Mouse (Mus musculus) midbrain, embryonic 12.5 days (tissue): ENCODE data around the gene Rnf113a2. TPM values are rescaled to one million over a fixed set of nuclear protein-coding genes. Genes with fewer than 3 reads are reported as not detected.
A peak's percentile ranks its signal among the peaks of the same experiment; 100 is the strongest.

ENCODE experiments used
- ATAC-seq: fragments of 200-750 bp; cut with Nextera tagmentation; 2 replicates; pipeline ENCODE4 v1.8.0; 2017; ENCODE audit warnings: low read depth, moderate TSS enrichment, moderate library complexity; ENCODE audit not compliant: low FRiP score
- H3K27ac ChIP-seq: fragments of 300-500 bp; sonication (generic); replicated peaks from 2 replicates; pipeline ENCODE4 v1.5.1; 2016; ENCODE audit warnings: mild to moderate bottlenecking
- H3K27me3 ChIP-seq: fragments of 300-500 bp; sonication (generic); 2 replicates; pipeline ENCODE4 v1.6.1; 2016; ENCODE audit warnings: mild to moderate bottlenecking
- H3K36me3 ChIP-seq: fragments of 300-500 bp; sonication (generic); 2 replicates; pipeline ENCODE4 v1.6.1; 2016
- H3K4me1 ChIP-seq: fragments of 300-500 bp; sonication (generic); 2 replicates; pipeline ENCODE4 v1.6.1; 2016
- H3K4me2 ChIP-seq: fragments of 300-500 bp; sonication (generic); replicated peaks from 2 replicates; pipeline ENCODE4 v1.6.1; 2016; ENCODE audit warnings: mild to moderate bottlenecking, moderate library complexity
- H3K4me3 ChIP-seq: fragments of 300-500 bp; sonication (generic); 2 replicates; pipeline ENCODE4 v1.5.1; 2016; ENCODE audit warnings: mild to moderate bottlenecking
- H3K9ac ChIP-seq: fragments of 300-500 bp; sonication (generic); replicated peaks from 2 replicates; pipeline ENCODE4 v1.6.1; 2016; ENCODE audit warnings: mild to moderate bottlenecking, moderate library complexity
- H3K9me3 ChIP-seq: fragments of 300-500 bp; sonication (generic); 2 replicates; pipeline ENCODE4 v1.6.1; 2016; ENCODE audit warnings: mild to moderate bottlenecking
- WGBS: fragments of 180-500 bp; shearing (Covaris S2); methylation state at CpG from one replicate; pipeline ENCODE4 v1.1.7; 2016; 5-methylcytosine and 5-hydroxymethylcytosine counted together
- polyA plus RNA-seq: library from polyadenylated mRNA; unstranded; fragments of >200 nt; fragmentation: Nextera tagmentation; extraction: Ambion mirVana; gene quantifications from 2 replicates; pipeline ENCODE4 v1.2.1, GENCODE M21; 2016

The Rnf113a2 gene
- 27.7 and 28.7 TPM in 2 replicates for polyA plus RNA-seq

- H3K4me2 ChIP-seq, result peak within 1 kb of the TSS; percentile 72
- no peaks in the 10 kb centered on the region for H3K27me3 ChIP-seq
- WGBS, result 3% methylated on average over 50 of the region's 50 CpGs
- H3K36me3 ChIP-seq, result no peaks in the 10 kb centered on the region
- no peaks in the 10 kb centered on the region for H3K9me3 ChIP-seq
- peak within 1 kb of the TSS; percentile 58 for H3K4me3 ChIP-seq
- peaks cover 5% of the 10 kb centered on the region; the same call in 1 of the 2 replicates for H3K4me1 ChIP-seq
- H3K9ac ChIP-seq, result peak within 1 kb of the TSS; percentile 61
- ATAC-seq, result peak; percentile 85
- peak within 1 kb of the TSS; percentile 56; the same call in 1 of the 2 replicates for H3K27ac ChIP-seq
Observed at GRCm38 (mm10) chr12:84416834-84417604, at the start of gene Rnf113a2. Gene Rnf113a2, plus strand, starts transcription at chr12:84417196.

GRCm38 (mm10) chr12:84371647-84372046 is 45.3 kb upstream of the Rnf113a2 start:
- Histone ChIP-seq H3K27ac (no peak overlapping the region), H3K9me3 (no peaks in the 10 kb centered on the region), H3K9ac (no peak overlapping the region), H3K27me3 (no peaks in the 10 kb centered on the region), H3K4me3 (no peak overlapping the region), H3K36me3 (peaks cover 66% of the 10 kb centered on the region), H3K4me2 (no peak overlapping the region), H3K4me1 (no peaks in the 10 kb centered on the region)
- no peak for ATAC-seq
- 95% methylated on average over 5 of the region's 5 CpGs for WGBS

GRCm38 (mm10) chr12:84373831-84374481 is 43.0 kb upstream of the Rnf113a2 start:
- H3K4me1 ChIP-seq, result no peaks in the 10 kb centered on the region
- no peaks in the 10 kb centered on the region for H3K9me3 ChIP-seq
- peaks cover 48% of the 10 kb centered on the region for H3K36me3 ChIP-seq
- WGBS, result 89% methylated on average over 6 of the region's 6 CpGs
- H3K4me3 ChIP-seq, result no peak overlapping the region
- H3K27ac ChIP-seq, result no peak overlapping the region
- no peak for ATAC-seq
- no peak overlapping the region for H3K4me2 ChIP-seq
- H3K27me3 ChIP-seq, result no peaks in the 10 kb centered on the region
- no peak overlapping the region for H3K9ac ChIP-seq

- WGBS, result 89% methylated on average over 4 of the region's 4 CpGs
- H3K4me3 ChIP-seq, result no peak overlapping the region
- ATAC-seq, result no peak
Observed at GRCm38 (mm10) chr12:84382369-84382768, 34.6 kb upstream of the Rnf113a2 start.

GRCm38 (mm10) chr12:84384644-84385081 is 32.3 kb upstream of the Rnf113a2 start:
- WGBS, result 87% methylated on average over 5 of the region's 5 CpGs
- H3K27ac ChIP-seq, result no peak overlapping the region
- no peaks in the 10 kb centered on the region for H3K4me1 ChIP-seq
- ATAC-seq, result no peak
- no peaks in the 10 kb centered on the region for H3K36me3 ChIP-seq
- no peaks in the 10 kb centered on the region for H3K9me3 ChIP-seq
- no peaks in the 10 kb centered on the region for H3K27me3 ChIP-seq
- no peak overlapping the region for H3K4me2 ChIP-seq
- no peak overlapping the region for H3K9ac ChIP-seq
- no peak overlapping the region for H3K4me3 ChIP-seq

More at GRCm38 (mm10) chr12:84382369-84382768, 34.6 kb upstream of the Rnf113a2 start:
- H3K9ac ChIP-seq, result no peak overlapping the region
- H3K27me3 ChIP-seq, result no peaks in the 10 kb centered on the region
- H3K27ac ChIP-seq, result no peak overlapping the region
- H3K4me1 ChIP-seq, result no peaks in the 10 kb centered on the region
- no peak overlapping the region for H3K4me2 ChIP-seq
- no peaks in the 10 kb centered on the region for H3K9me3 ChIP-seq
- H3K36me3 ChIP-seq, result no peaks in the 10 kb centered on the region

- Histone ChIP-seq H3K36me3 (no peaks in the 10 kb centered on the region), H3K4me2 (no peak overlapping the region), H3K9me3 (no peaks in the 10 kb centered on the region), H3K27me3 (no peaks in the 10 kb centered on the region), H3K9ac (no peak overlapping the region), H3K4me3 (no peak overlapping the region), H3K4me1 (no peaks in the 10 kb centered on the region), H3K27ac (no peak overlapping the region)
- 92% methylated on average over 4 of the region's 4 CpGs for WGBS
- no peak for ATAC-seq
Observed at GRCm38 (mm10) chr12:84385408-84385807, 31.6 kb upstream of the Rnf113a2 start.

GRCm38 (mm10) chr12:84388097-84388496 is 28.9 kb upstream of the Rnf113a2 start:
- H3K4me1 ChIP-seq, result no peaks in the 10 kb centered on the region
- no peak overlapping the region for H3K9ac ChIP-seq
- ATAC-seq, result no peak
- H3K27ac ChIP-seq, result no peak overlapping the region
- WGBS, result 81% methylated on average over 8 of the region's 8 CpGs
- H3K4me2 ChIP-seq, result no peak overlapping the region
- H3K27me3 ChIP-seq, result no peaks in the 10 kb centered on the region
- no peak overlapping the region for H3K4me3 ChIP-seq
- no peaks in the 10 kb centered on the region for H3K36me3 ChIP-seq
- H3K9me3 ChIP-seq, result no peaks in the 10 kb centered on the region

- Histone ChIP-seq H3K4me2 (no peak overlapping the region), H3K27ac (no peak overlapping the region), H3K9ac (no peak overlapping the region), H3K36me3 (no peaks in the 10 kb centered on the region), H3K27me3 (no peaks in the 10 kb centered on the region), H3K4me3 (no peak overlapping the region), H3K4me1 (no peaks in the 10 kb centered on the region), H3K9me3 (no peaks in the 10 kb centered on the region)
- WGBS, result 78% methylated on average over 14 of the region's 14 CpGs
- ATAC-seq, result no peak
Observed at GRCm38 (mm10) chr12:84388774-84389400, 28.1 kb upstream of the Rnf113a2 start.

- H3K4me3 ChIP-seq, result no peak overlapping the region
- no peaks in the 10 kb centered on the region for H3K4me1 ChIP-seq
- WGBS, result 83% methylated on average over 6 of the region's 6 CpGs
- H3K27ac ChIP-seq, result no peak overlapping the region
- H3K9me3 ChIP-seq, result no peaks in the 10 kb centered on the region
- H3K27me3 ChIP-seq, result no peaks in the 10 kb centered on the region
- no peaks in the 10 kb centered on the region for H3K36me3 ChIP-seq
- H3K4me2 ChIP-seq, result no peak overlapping the region
- ATAC-seq, result no peak
- H3K9ac ChIP-seq, result no peak overlapping the region
Observed at GRCm38 (mm10) chr12:84390336-84390735, 26.7 kb upstream of the Rnf113a2 start.

GRCm38 (mm10) chr12:84392681-84393080 is 24.3 kb upstream of the Rnf113a2 start:
- no peaks in the 10 kb centered on the region for H3K9me3 ChIP-seq
- no peaks in the 10 kb centered on the region for H3K4me1 ChIP-seq
- ATAC-seq, result no peak
- no peak overlapping the region for H3K27ac ChIP-seq
- no peaks in the 10 kb centered on the region for H3K27me3 ChIP-seq
- no peak overlapping the region for H3K4me3 ChIP-seq
- 95% methylated on average over 4 of the region's 4 CpGs for WGBS
- no peak overlapping the region for H3K4me2 ChIP-seq
- no peaks in the 10 kb centered on the region for H3K36me3 ChIP-seq
- H3K9ac ChIP-seq, result no peak overlapping the region

- Histone ChIP-seq H3K36me3 (no peaks in the 10 kb centered on the region), H3K27ac (no peak overlapping the region), H3K9ac (no peak overlapping the region), H3K4me1 (no peaks in the 10 kb centered on the region), H3K9me3 (no peaks in the 10 kb centered on the region), H3K4me2 (no peak overlapping the region), H3K27me3 (no peaks in the 10 kb centered on the region), H3K4me3 (no peak overlapping the region)
- ATAC-seq, result no peak
- 92% methylated on average over 5 of the region's 5 CpGs for WGBS
Observed at GRCm38 (mm10) chr12:84393847-84394246, 23.1 kb upstream of the Rnf113a2 start.
